ENCODE assay signal across 8 mouse cellular contexts in the genomic region with DNA sequence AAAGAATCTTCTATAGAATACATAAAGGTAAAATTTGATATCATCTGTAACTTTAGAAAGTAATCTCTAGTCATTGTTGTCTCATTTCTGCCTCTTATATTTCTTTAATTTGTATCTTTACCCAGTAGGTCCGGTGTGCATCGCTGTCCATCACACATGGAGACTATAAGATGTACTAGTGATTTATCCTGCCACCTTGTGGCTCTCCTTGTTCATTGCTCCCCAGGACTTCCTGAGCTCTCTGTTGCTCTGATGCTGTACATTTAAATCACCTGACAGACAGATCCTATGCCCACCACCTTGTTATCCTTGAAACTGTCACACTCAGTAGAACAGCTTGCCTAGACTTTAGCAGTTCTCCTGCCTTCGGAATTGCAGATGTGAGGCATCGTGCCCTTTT. TPM values are rescaled to one million over a fixed set of nuclear protein-coding genes. Genes with fewer than 3 reads are reported as not detected.
A peak's percentile ranks its signal among the peaks of the same experiment; 100 is the strongest.
DNase-seq lines count a peak whose midpoint lies in the region; ATAC-seq and TF ChIP-seq lines count a peak whose summit lies in the region.

No protein-coding gene starts in this region.

- no peak overlapping the region for H3K4me2 ChIP-seq in forebrain, embryonic 13.5 days

- H3K36me3 ChIP-seq in spleen, adult 2 months (ENCODE audit: control insufficient read depth, insufficient read depth, low read length) = no peaks in the 10 kb centered on the region
- H3K36me3 ChIP-seq in splenic B cell, adult 2 months (ENCODE audit: control insufficient read depth, insufficient read depth, low read length, poor library complexity, severe bottlenecking) = no peaks in the 10 kb centered on the region
- H3K36me3 ChIP-seq in forebrain, embryonic 13.5 days (ENCODE audit: poor library complexity, severe bottlenecking) = peaks cover 78% of the 10 kb centered on the region

- H3K4me3 ChIP-seq in spleen, adult 2 months (ENCODE audit: extremely low read depth, insufficient read depth, insufficient read length) = no peak overlapping the region
- no peak overlapping the region for H3K4me3 ChIP-seq in cortical plate, adult 2 months (ENCODE audit: insufficient read depth, low read length)
- no peak overlapping the region for H3K4me3 ChIP-seq in left cerebral cortex, adult 2 months
- H3K4me3 ChIP-seq in forebrain, embryonic 13.5 days = no peak overlapping the region

- H3K9me3 ChIP-seq in forebrain, embryonic 13.5 days (replicated peaks) = no peaks in the 10 kb centered on the region

- WGBS in spleen, adult 2 months = 73% methylated on average over 4 of the region's 4 CpGs
- WGBS in forebrain, embryonic 13.5 days = 91% methylated on average over 4 of the region's 4 CpGs

- H3K4me1 ChIP-seq in spleen, adult 2 months (ENCODE audit: control insufficient read depth, insufficient read depth, insufficient read length) = no peaks in the 10 kb centered on the region
- no peaks in the 10 kb centered on the region for H3K4me1 ChIP-seq in cortical plate, adult 2 months (ENCODE audit: control insufficient read depth, insufficient read depth, low read length)
- H3K4me1 ChIP-seq in forebrain, embryonic 13.5 days = no peaks in the 10 kb centered on the region

- intact Hi-C loops in heart, postnatal 25 days (cut with DNase I) = loop anchor here (1.0 kb wide), 1 partner anchor 91 kb away; no protein-coding TSS in a partner anchor
- intact Hi-C loops in left cerebral cortex, adult 2 months (cut with DNase I) = loop anchor here (5.0 kb wide), 1 partner anchor 89 kb away; no protein-coding TSS in a partner anchor

- H3K27ac ChIP-seq in spleen, adult 2 months (ENCODE audit: insufficient read depth, low read length) = no peak overlapping the region
- no peak overlapping the region for H3K27ac ChIP-seq in cortical plate, adult 2 months (ENCODE audit: insufficient read depth, low read length)
- H3K27ac ChIP-seq in left cerebral cortex, adult 2 months = no peak overlapping the region
- H3K27ac ChIP-seq in forebrain, embryonic 13.5 days = no peak overlapping the region

- H3K27me3 ChIP-seq in spleen, adult 2 months (ENCODE audit: control insufficient read depth, insufficient read depth, low read length) = no peaks in the 10 kb centered on the region
- H3K27me3 ChIP-seq in splenic B cell, adult 2 months (ENCODE audit: control insufficient read depth, insufficient read depth, low read length, poor library complexity, severe bottlenecking) = no peaks in the 10 kb centered on the region
- H3K27me3 ChIP-seq in forebrain, embryonic 13.5 days = no peaks in the 10 kb centered on the region

- no peak for TF ChIP-seq POLR2A in spleen, adult 2 months (IDR thresholded peaks at IDR 0.05; ENCODE audit: low read depth, low read length)
- TF ChIP-seq POLR2A in cortical plate, adult 2 months (IDR thresholded peaks at IDR 0.05; ENCODE audit: extremely low read depth, insufficient read depth, low read length) = no peak

- peak; percentile 81 for DNase-seq in heart, adult 11 months
- DNase-seq in heart, postnatal 25 days (ENCODE audit: low spot score) = no peak
- peak in 1 of 2 experiments; percentile 56 for DNase-seq in spleen, adult 2 months (ENCODE audit: low read depth in 1 of 2, low spot score in 2 of 2)
- no peak for DNase-seq in spleen, adult 12 weeks (ENCODE audit: low spot score)
- DNase-seq in left cerebral cortex, adult 2 months (ENCODE audit: extremely low spot score in 1 of 2, low spot score in 2 of 2) = peak; percentile 14 to 31
- DNase-seq in splenic B cell, adult 2 months (ENCODE audit: low read depth, low spot score) = peak; percentile 76

- ATAC-seq in forebrain, embryonic 13.5 days = no peak

- TF ChIP-seq CTCF in spleen, adult 2 months (IDR thresholded peaks at IDR 0.05; ENCODE audit: extremely low read depth, insufficient read depth, insufficient read length, insufficient replicate concordance) = peak; percentile 38; the same call in 1 of the 2 replicates
- peak; percentile 52 for TF ChIP-seq CTCF in cortical plate, adult 2 months (IDR thresholded peaks at IDR 0.05; ENCODE audit: extremely low read depth, insufficient read depth, low read length)
- TF ChIP-seq CTCF in left cerebral cortex, adult 2 months (IDR thresholded peaks at IDR 0.05) = peak; percentile 69

- H3K9ac ChIP-seq in forebrain, embryonic 13.5 days = no peak overlapping the region

RNA-seq across cellular contexts. Expression of a gene that starts 16.3 kb away (rescaled TPM):
- total RNA-seq in heart, postnatal 25 days (2021) = 1 to 10 TPM; 3.8 to 4.8 TPM
- 52.9 and 105 TPM in 2 replicates for polyA plus RNA-seq in spleen, adult 2 months (2012; rRNA removed)
- 2.7 and 2.8 TPM in 2 replicates for polyA plus RNA-seq in cortical plate, adult 2 months (2012; rRNA removed)
- 1 to 10 TPM; 1.2 to 1.7 TPM for total RNA-seq in left cerebral cortex, adult 2 months (2021)
- 3.4 and 5.7 TPM in 2 replicates for polyA plus RNA-seq in forebrain, embryonic 13.5 days (2015; fragmentation: Nextera tagmentation; extraction: Ambion mirVana)

RNA-seq across cellular contexts. Expression of a gene that starts 42.1 kb away (rescaled TPM):
- under 1 TPM; 0.88 to 0.95 TPM for total RNA-seq in heart, postnatal 25 days (2021)
- polyA plus RNA-seq in spleen, adult 2 months (2012; rRNA removed) = 2.1 TPM in 2 replicates
- polyA plus RNA-seq in cortical plate, adult 2 months (2012; rRNA removed) = 0.85 and 1.2 TPM in 2 replicates
- under 1 TPM; 0.63 to 0.79 TPM for total RNA-seq in left cerebral cortex, adult 2 months (2021)
- polyA plus RNA-seq in forebrain, embryonic 13.5 days (2015; fragmentation: Nextera tagmentation; extraction: Ambion mirVana) = 69.1 and 69.6 TPM in 2 replicates

Comparison
In these comparisons a context has a peak if more than half of its experiments do, and no peak if none do; other contexts are left out.
1. DNase-seq: peak in heart, adult 11 months (single experiment), left cerebral cortex, adult 2 months (2 of 2) and splenic B cell, adult 2 months (single experiment); none in heart, postnatal 25 days (single experiment) and spleen, adult 12 weeks (single experiment).
2. RNA of a gene that starts 42.1 kb away (polyA plus RNA-seq): 69.1 to 69.6 TPM in forebrain, embryonic 13.5 days; 2.1 TPM in spleen, adult 2 months and 0.85 to 1.2 TPM in cortical plate, adult 2 months; every median in the first group is over 10 times any median in the second.
3. Peak in every context shown above with its lines, with median percentiles within 50 percentile points of each other: CTCF ChIP-seq.